Mouse (Mus musculus) CD4-positive naive resting alpha-beta T cell, adult 76 days (primary cell): ENCODE results near the gene Smurf2. TPM values are rescaled to one million over a fixed set of nuclear protein-coding genes. Genes with fewer than 3 reads are reported as not detected.

Experiments
- total RNA-seq: library from RNA; stranded (reverse); gene quantifications from one replicate; pipeline ENCODE4 v1.2.4, GENCODE M21; 2023

The Smurf2 gene
- total RNA-seq, result 68.3 TPM

DNA sequence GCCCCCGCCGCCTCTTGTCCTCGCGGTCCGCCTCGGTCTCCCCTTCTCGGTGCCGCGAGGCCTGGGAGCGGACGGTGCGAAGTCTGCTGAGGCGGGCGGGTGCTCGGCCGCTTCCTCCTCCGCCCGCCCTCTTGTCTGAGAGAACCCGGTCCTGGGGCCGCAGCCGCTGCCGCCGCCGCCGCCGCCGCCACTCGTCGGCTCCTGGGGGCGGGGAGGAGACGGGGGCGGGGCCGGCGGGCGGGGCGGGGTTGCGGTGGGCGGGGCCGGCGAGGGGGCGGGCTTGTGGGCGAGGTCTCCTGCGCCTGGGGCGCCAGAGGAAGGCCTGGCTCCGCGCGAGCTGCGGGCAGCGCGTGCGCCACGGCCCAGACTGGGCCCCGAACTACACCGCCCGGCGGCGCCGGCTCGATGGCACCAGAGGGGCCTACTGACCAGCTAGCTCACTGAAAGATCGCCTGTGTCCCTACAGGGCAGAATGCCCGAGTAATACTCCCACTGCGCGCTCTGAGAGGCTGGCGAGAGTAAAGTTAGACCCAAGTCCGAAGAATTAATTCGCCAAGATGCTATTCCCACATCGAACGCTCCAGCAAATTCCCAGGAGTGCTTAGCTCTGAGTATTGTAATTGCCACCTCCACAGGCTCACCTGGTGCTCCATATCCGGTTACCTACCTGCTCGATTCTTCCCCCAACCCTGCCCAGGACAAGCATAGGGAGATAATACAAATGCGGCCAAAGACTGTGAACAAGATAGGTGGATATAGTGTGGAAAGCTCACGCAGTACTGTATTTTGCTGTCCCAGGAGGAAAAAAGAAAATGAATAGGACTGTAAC is at the start of gene Smurf2:
Smurf2 (minus strand) TSS at position 165 of the 829 bp plus-strand sequence.

GRCm38 (mm10) chr11:106788775-106789459 is 131.6 kb downstream of the Smurf2 start, which contains the start of the genes Ddx5 and Cep95:
Gene Ddx5 (minus strand): TSS chr11:106789185.
Gene Cep95 (plus strand): TSS chr11:106789252.

GRCm38 (mm10) chr11:106779388-106780088 is 141.0 kb downstream of the Smurf2 start, which contains the start of gene Polg2:
Gene Polg2 (minus strand): TSS chr11:106779537.

Other genes with a start within 250 kb of the Smurf2 start
- gene Pecam1, start 170.1 kb downstream of the Smurf2 start, total RNA-seq, result 217 TPM
- gene Milr1, start 169.5 kb downstream of the Smurf2 start, total RNA-seq, result 8.6 TPM
- 78.0 TPM for gene Polg2, start 141.2 kb downstream of the Smurf2 start, total RNA-seq
- gene Ddx5, start 131.5 kb downstream of the Smurf2 start, total RNA-seq, result 2,875 TPM
- gene Cep95, start 131.5 kb downstream of the Smurf2 start, total RNA-seq, result 29.2 TPM
- gene Kpna2, start 78.8 kb upstream of the Smurf2 start, total RNA-seq, result 15.0 TPM
- 0.53 TPM for gene 1810010H24Rik, start 105.0 kb upstream of the Smurf2 start, total RNA-seq
- gene Bptf, start 211.4 kb upstream of the Smurf2 start, total RNA-seq, result 150 TPM